Mouse (Mus musculus) MEL (cell line): Measurements from ENCODE around the gene Ednrb. TPM values are rescaled to one million over a fixed set of nuclear protein-coding genes. Genes with fewer than 3 reads are reported as not detected.

Experiments used
- DNase-seq: peaks from one replicate; pipeline ENCODE4 v3.0.0; 2011; ENCODE audit warnings: low read depth, low spot score
- H3K27ac ChIP-seq: 2 replicates; pipeline ENCODE4 v1.5.1; 2012; ENCODE audit warnings: low read depth, mild to moderate bottlenecking, control low read depth, low read length, moderate library complexity; ENCODE audit not compliant: control insufficient read depth
- H3K27me3 ChIP-seq, 2 experiments: fragments of 150-350 bp in 1 of 2; sonication (generic) in 1 of 2; 2 replicates each; pipeline ENCODE4 v1.6.1; 2012; ENCODE audit warnings: low read length in 2 of 2, mild to moderate bottlenecking in 2 of 2, improper control_type of control experiment in 1 of 2, moderate library complexity in 1 of 2; ENCODE audit not compliant: insufficient read depth in 2 of 2, control insufficient read depth in 1 of 2
- H3K36me3 ChIP-seq, 2 experiments: 2 replicates each; pipeline ENCODE4 v1.6.1; 2012 to 2014; ENCODE audit warnings: low read length in 2 of 2, improper control_type of control experiment in 1 of 2, inconsistent platforms in 1 of 2, mild to moderate bottlenecking in 1 of 2; ENCODE audit not compliant: insufficient read depth in 2 of 2, control insufficient read depth in 1 of 2
- H3K4me1 ChIP-seq, 2 experiments: fragments of 150-350 bp in 1 of 2; sonication (generic) in 1 of 2; 2 replicates each; pipeline ENCODE4 v1.6.1; 2012; ENCODE audit warnings: low read length in 2 of 2, improper control_type of control experiment in 1 of 2, mild to moderate bottlenecking in 1 of 2; ENCODE audit not compliant: insufficient read depth in 2 of 2, control insufficient read depth in 1 of 2
- H3K4me3 ChIP-seq, 2 experiments: fragments of 150-350 bp in 1 of 2; sonication (generic) in 1 of 2; 2 replicates each; pipeline ENCODE4 v1.5.1; 2012; ENCODE audit warnings: low read depth in 2 of 2, low read length in 2 of 2, mild to moderate bottlenecking in 2 of 2, moderate library complexity in 2 of 2, control low read depth in 1 of 2, improper control_type of control experiment in 1 of 2; ENCODE audit not compliant: control insufficient read depth in 1 of 2, insufficient read depth in 1 of 2
- H3K79me2 ChIP-seq: 2 replicates; pipeline ENCODE4 v1.6.1; 2012; ENCODE audit warnings: mild to moderate bottlenecking, low read length, moderate library complexity; ENCODE audit not compliant: control insufficient read depth, poor library complexity, insufficient read depth
- H3K9ac ChIP-seq: 2 replicates; pipeline ENCODE4 v1.6.1; 2012; ENCODE audit warnings: low read depth, mild to moderate bottlenecking, control low read depth, low read length, moderate library complexity; ENCODE audit not compliant: control insufficient read depth, poor library complexity, severe bottlenecking
- H3K9me3 ChIP-seq: fragments of 150-350 bp; sonication (generic); replicated peaks from 2 replicates; pipeline ENCODE4 v1.6.1; 2012; ENCODE audit warnings: mild to moderate bottlenecking, low read length, improper control_type of control experiment, moderate library complexity; ENCODE audit not compliant: insufficient read depth
- BHLHE40 ChIP-seq: IDR thresholded peaks from 2 replicates; pipeline ENCODE4 v1.6.1; 2012; ENCODE audit warnings: low read depth, mild to moderate bottlenecking, inconsistent platforms, low read length, improper control_type of control experiment, borderline replicate concordance
- E2F4 ChIP-seq: IDR thresholded peaks from 2 replicates; pipeline ENCODE4 v1.6.1; 2011; ENCODE audit warnings: low read depth, low read length, improper control_type of control experiment, borderline replicate concordance
- ETS1 ChIP-seq: IDR thresholded peaks from 2 replicates; pipeline ENCODE4 v1.6.1; 2012; ENCODE audit warnings: low read depth, mild to moderate bottlenecking, inconsistent platforms, low read length, improper control_type of control experiment, moderate library complexity
- GABPA ChIP-seq: IDR thresholded peaks from 2 replicates; pipeline ENCODE4 v1.6.1; 2012; ENCODE audit warnings: low read depth, mild to moderate bottlenecking, inconsistent platforms, low read length, improper control_type of control experiment, moderate library complexity
- GATA1 ChIP-seq: IDR thresholded peaks from 2 replicates; pipeline ENCODE4 v1.6.1; 2011; ENCODE audit warnings: low read depth, low read length, improper control_type of control experiment
- JUND ChIP-seq: IDR thresholded peaks from 2 replicates; pipeline ENCODE4 v1.6.1; 2011; ENCODE audit warnings: low read depth, mild to moderate bottlenecking, improper control_type of control experiment, low read length
- KAT2A ChIP-seq: conservative IDR thresholded peaks from 2 replicates; pipeline ENCODE4 v1.6.1; 2012; ENCODE audit warnings: low read depth, low read length, improper control_type of control experiment, inconsistent platforms
- MAZ ChIP-seq: IDR thresholded peaks from 2 replicates; pipeline ENCODE4 v1.6.1; 2012; ENCODE audit warnings: low read depth, mild to moderate bottlenecking, inconsistent platforms, low read length, improper control_type of control experiment
- MEF2A ChIP-seq: IDR thresholded peaks from 2 replicates; pipeline ENCODE4 v1.6.1; 2014; ENCODE audit warnings: low read depth, mild to moderate bottlenecking, inconsistent platforms, low read length, improper control_type of control experiment; ENCODE audit not compliant: poor library complexity, insufficient replicate concordance, severe bottlenecking; ENCODE audit errors: extremely low read depth
- MXI1 ChIP-seq: IDR thresholded peaks from 2 replicates; pipeline ENCODE4 v1.6.1; 2011; ENCODE audit warnings: mild to moderate bottlenecking, low read depth, low read length, improper control_type of control experiment
- MYC ChIP-seq: IDR thresholded peaks from 2 replicates; pipeline ENCODE4 v1.6.1; 2011; ENCODE audit warnings: low read depth, mild to moderate bottlenecking, low read length, improper control_type of control experiment, moderate library complexity
- POLR2AphosphoS2 ChIP-seq: IDR thresholded peaks from 2 replicates; pipeline ENCODE4 v1.6.1; 2011; ENCODE audit warnings: low read length, improper control_type of control experiment
- RAD21 ChIP-seq: IDR thresholded peaks from 2 replicates; pipeline ENCODE4 v1.6.1; 2011; ENCODE audit warnings: mild to moderate bottlenecking, low read depth, low read length, improper control_type of control experiment
- RCOR1 ChIP-seq: IDR thresholded peaks from 2 replicates; pipeline ENCODE4 v1.6.1; 2012; ENCODE audit warnings: low read depth, mild to moderate bottlenecking, inconsistent platforms, low read length, improper control_type of control experiment
- SMC3 ChIP-seq: IDR thresholded peaks from 2 replicates; pipeline ENCODE4 v1.6.1; 2011; ENCODE audit warnings: low read depth, low read length, improper control_type of control experiment
- TAL1 ChIP-seq: IDR thresholded peaks from 2 replicates; pipeline ENCODE4 v1.6.1; 2012; ENCODE audit warnings: mild to moderate bottlenecking, inconsistent platforms, low read length, moderate library complexity, mixed read lengths
- USF2 ChIP-seq, 2 experiments: IDR thresholded peaks; 2 replicates each; pipeline ENCODE4 v1.6.1; 2011 to 2012; ENCODE audit warnings: improper control_type of control experiment in 2 of 2, low read length in 2 of 2, borderline replicate concordance in 1 of 2, inconsistent platforms in 1 of 2, low read depth in 1 of 2, mild to moderate bottlenecking in 1 of 2; ENCODE audit not compliant: insufficient read depth in 1 of 2
- ZC3H11A ChIP-seq: IDR thresholded peaks from 2 replicates; pipeline ENCODE4 v1.6.1; 2012; ENCODE audit warnings: low read depth, mild to moderate bottlenecking, inconsistent platforms, low read length, improper control_type of control experiment
- ZMIZ1 ChIP-seq: IDR thresholded peaks from 2 replicates; pipeline ENCODE4 v1.6.1; 2012; ENCODE audit warnings: low read depth, mild to moderate bottlenecking, inconsistent platforms, low read length, improper control_type of control experiment, moderate library complexity
- polyA plus RNA-seq, 2 experiments: library from polyadenylated mRNA; stranded (reverse) in 1 of 2; unstranded in 1 of 2; fragments of >175 nt in 1 of 2; fragments of >200 nt in 1 of 2; gene quantifications; 2 replicates each; pipeline versions ENCODE4 v1.2.1 to v1.2.4; 2012; ENCODE audit warnings: low replicate concordance in 2 of 2, low read depth in 1 of 2; ENCODE audit not compliant: insufficient read length in 2 of 2, insufficient read depth in 1 of 2, missing spikeins in 1 of 2
- total RNA-seq: library from RNA; depleted of rRNA; stranded (reverse); fragments of 300-350 nt; gene quantifications from 2 replicates; pipeline ENCODE4 v1.2.3, GENCODE M21; 2012

The Ednrb gene
- total and polyA plus RNA-seq, 3 experiments = not detected

GRCm38 (mm10) chr14:103778533-103779151 is 65.6 kb downstream of the Ednrb start:
- Histone ChIP-seq H3K79me2 (no peaks in the 10 kb centered on the region), H3K36me3 (no peaks in the 10 kb centered on the region), H3K9me3 (no peaks in the 10 kb centered on the region), H3K27ac (no peak overlapping the region), H3K9ac (no peak overlapping the region), H3K4me3 (no peak overlapping the region), H3K27me3 (no peaks in the 10 kb centered on the region), H3K4me1 (no peaks in the 10 kb centered on the region)
- DNase-seq = no peak
- no peak for TF ChIP-seq BHLHE40
- no peak for TF ChIP-seq ZMIZ1
- no peak for TF ChIP-seq MAZ
- no peak for TF ChIP-seq SMC3
- TF ChIP-seq MXI1 = no peak
- no peak for TF ChIP-seq GABPA
- no peak for TF ChIP-seq ZC3H11A

- H3K27ac ChIP-seq = no peak overlapping the region
Measured at GRCm38 (mm10) chr14:103778009-103778431, 66.2 kb downstream of the Ednrb start.

GRCm38 (mm10) chr14:103777386-103777785 is 66.8 kb downstream of the Ednrb start:
- Histone ChIP-seq H3K9me3 (no peaks in the 10 kb centered on the region), H3K27ac (no peak overlapping the region), H3K4me1 (no peaks in the 10 kb centered on the region), H3K4me3 (no peak overlapping the region), H3K9ac (no peak overlapping the region), H3K36me3 (no peaks in the 10 kb centered on the region), H3K27me3 (no peaks in the 10 kb centered on the region), H3K79me2 (no peaks in the 10 kb centered on the region)
- TF ChIP-seq JUND = no peak
- no peak for TF ChIP-seq MXI1
- TF ChIP-seq KAT2A = no peak
- no peak for TF ChIP-seq MAZ
- TF ChIP-seq ETS1 = no peak
- no peak for TF ChIP-seq BHLHE40
- TF ChIP-seq GATA1 = no peak
- TF ChIP-seq ZC3H11A = no peak
- TF ChIP-seq E2F4 = no peak
- no peak for TF ChIP-seq POLR2AphosphoS2
- TF ChIP-seq USF2 (IDR thresholded peaks at IDR 0.05; ENCODE audit: borderline replicate concordance in 1 of 2, insufficient read depth in 1 of 2, low read depth in 1 of 2, low read length in 2 of 2) = no peak
- TF ChIP-seq RAD21 = no peak
- TF ChIP-seq RCOR1 = no peak
- no peak for TF ChIP-seq MYC
- TF ChIP-seq MEF2A = no peak
- TF ChIP-seq TAL1 = no peak
- no peak for DNase-seq

More at GRCm38 (mm10) chr14:103778009-103778431, 66.2 kb downstream of the Ednrb start:
- H3K36me3 ChIP-seq = no peaks in the 10 kb centered on the region
- TF ChIP-seq RCOR1 = no peak
- no peak overlapping the region for H3K4me3 ChIP-seq
- no peak overlapping the region for H3K9ac ChIP-seq
- no peak for DNase-seq
- H3K27me3 ChIP-seq = no peaks in the 10 kb centered on the region
- H3K4me1 ChIP-seq = no peaks in the 10 kb centered on the region
- no peaks in the 10 kb centered on the region for H3K9me3 ChIP-seq
- no peaks in the 10 kb centered on the region for H3K79me2 ChIP-seq
